Mouse (Mus musculus) Patski (cell line): Measurements from ENCODE around the gene Prdm1. TPM values are rescaled to one million over a fixed set of nuclear protein-coding genes. Genes with fewer than 3 reads are reported as not detected.
A peak's percentile ranks its signal among the peaks of the same experiment; 100 is the strongest.

Source experiments
- ATAC-seq: fragments of 100-300 bp; one replicate; pipeline ENCODE4 v1.8.0; 2021
- CTCF ChIA-PET: fragments of 350-600 bp; sonication (Branson Sonifier 250); formaldehyde crosslinking; loops from one replicate; lab custom pipeline; 2022; ENCODE audit warnings: inconsistent platforms; lab: Charles Lee
- POLR2A ChIA-PET: fragments of 350-600 bp; sonication (Branson Sonifier 250); formaldehyde crosslinking; loops from one replicate; lab custom pipeline; 2022; ENCODE audit warnings: antibody characterized with exemption, inconsistent platforms; lab: Charles Lee
- DNase-seq: peaks from one replicate; pipeline ENCODE4 v3.0.0-alpha.2; 2011; ENCODE audit warnings: low read depth, low spot score
- H3K27me3 ChIP-seq: fragments of 371-371 bp; one replicate; pipeline ENCODE4 v1.5.1; 2021
- CTCF ChIP-seq: fragments of 100-300 bp; IDR thresholded peaks from one replicate; pipeline ENCODE4 v1.5.1; 2021
- in situ Hi-C: fragments of 300-500 bp; cut with MboI; formaldehyde crosslinking; loops from 3 replicates; pipeline ENCODE4 v1.11.1; 2018; ENCODE audit warnings: low pct_unique_long_range_greater_than_20kb, mixed read lengths
- polyA plus RNA-seq: library from polyadenylated mRNA; unstranded; gene quantifications from one replicate; pipeline ENCODE4 v1.2.3, GENCODE M21; 2021

Prdm1 gene
- 0.30 TPM for polyA plus RNA-seq

GRCm38 (mm10) chr10:44528291-44529082, at the start of gene Prdm1:
Gene Prdm1 (minus strand): TSS chr10:44528501.
- CTCF ChIA-PET, result no interaction called here
- POLR2A ChIA-PET, result no interaction called here
- in situ Hi-C loops, result no loop called here
- peaks cover 19% of the 10 kb centered on the region for H3K27me3 ChIP-seq
- no peak for DNase-seq
- ATAC-seq, result no peak
- TF ChIP-seq CTCF, result no peak

GRCm38 (mm10) chr10:44565971-44566370, 37.7 kb upstream of the Prdm1 start:
- ChIA-PET POLR2A (no interaction called here), CTCF (no interaction called here)
- ATAC-seq, result no peak
- in situ Hi-C loops, result no loop called here
- peak; percentile 10 for DNase-seq
- peaks cover 4% of the 10 kb centered on the region for H3K27me3 ChIP-seq
- TF ChIP-seq CTCF, result no peak

- POLR2A ChIA-PET, result no interaction called here
- no peak for TF ChIP-seq CTCF
- ATAC-seq (no peak), DNase-seq (no peak)
- no peaks in the 10 kb centered on the region for H3K27me3 ChIP-seq
- in situ Hi-C loops, result no loop called here
- CTCF ChIA-PET, result no interaction called here
Measured at GRCm38 (mm10) chr10:44565109-44565508, 36.8 kb upstream of the Prdm1 start.

- TF ChIP-seq CTCF, result no peak
- DNase-seq, result no peak
- ChIA-PET POLR2A (no interaction called here), CTCF (no interaction called here)
- in situ Hi-C loops, result no loop called here
- no peak for ATAC-seq
- peaks cover 8% of the 10 kb centered on the region for H3K27me3 ChIP-seq
Measured at GRCm38 (mm10) chr10:44556845-44557244, 28.5 kb upstream of the Prdm1 start.

GRCm38 (mm10) chr10:44555317-44555716, 27.0 kb upstream of the Prdm1 start:
- in situ Hi-C loops, result no loop called here
- ChIA-PET CTCF (no interaction called here), POLR2A (no interaction called here)
- TF ChIP-seq CTCF, result no peak
- H3K27me3 ChIP-seq, result peaks cover 11% of the 10 kb centered on the region
- ATAC-seq (no peak), DNase-seq (no peak)

GRCm38 (mm10) chr10:44553648-44554047, 25.3 kb upstream of the Prdm1 start:
- no peak for DNase-seq
- ChIA-PET CTCF (no interaction called here), POLR2A (no interaction called here)
- no peak for TF ChIP-seq CTCF
- no peak for ATAC-seq
- peaks cover 14% of the 10 kb centered on the region for H3K27me3 ChIP-seq
- in situ Hi-C loops, result no loop called here

GRCm38 (mm10) chr10:44539033-44539578, 10.8 kb upstream of the Prdm1 start:
- DNase-seq (no peak), ATAC-seq (no peak)
- POLR2A ChIA-PET, result no interaction called here
- TF ChIP-seq CTCF, result no peak
- in situ Hi-C loops, result no loop called here
- CTCF ChIA-PET, result no interaction called here
- peaks cover 3% of the 10 kb centered on the region for H3K27me3 ChIP-seq

GRCm38 (mm10) chr10:44538137-44538536, 9.8 kb upstream of the Prdm1 start:
- DNase-seq, result no peak
- ATAC-seq, result no peak
- ChIA-PET POLR2A (no interaction called here), CTCF (no interaction called here)
- in situ Hi-C loops, result no loop called here
- no peaks in the 10 kb centered on the region for H3K27me3 ChIP-seq
- no peak for TF ChIP-seq CTCF

GRCm38 (mm10) chr10:44530067-44530360, 1.7 kb upstream of the Prdm1 start:
- ATAC-seq, result no peak
- in situ Hi-C loops, result no loop called here
- ChIA-PET POLR2A (interaction anchor here (1.4 kb wide), 1 partner anchor 11 kb away, joined by 4 read pairs; no protein-coding TSS in a partner anchor), CTCF (no interaction called here)
- no peak for TF ChIP-seq CTCF
- no peak for DNase-seq
- H3K27me3 ChIP-seq, result peaks cover 10% of the 10 kb centered on the region

GRCm38 (mm10) chr10:44529218-44530066, 1.1 kb upstream of the Prdm1 start:
- ChIA-PET POLR2A (interaction anchor here (0.6 to 1.4 kb wide), 2 partner anchors 12 to 888 kb away, joined by 3 to 4 read pairs; no protein-coding TSS in a partner anchor), CTCF (no interaction called here)
- ATAC-seq (peak; percentile 97), DNase-seq (no peak)
- in situ Hi-C loops, result no loop called here
- H3K27me3 ChIP-seq, result peaks cover 13% of the 10 kb centered on the region
- no peak for TF ChIP-seq CTCF

- peaks cover 28% of the 10 kb centered on the region for H3K27me3 ChIP-seq
- in situ Hi-C loops, result no loop called here
- TF ChIP-seq CTCF, result no peak
- ATAC-seq (no peak), DNase-seq (no peak)
- ChIA-PET CTCF (no interaction called here), POLR2A (interaction anchor here (0.5 kb wide), 1 partner anchor 292 kb away, joined by 3 read pairs; no protein-coding TSS in a partner anchor)
Measured at GRCm38 (mm10) chr10:44527651-44528050, 650 bp downstream of the Prdm1 start.
